Mouse (Mus musculus): ENCODE measurements around the gene Sall2. TPM values are rescaled to one million over a fixed set of nuclear protein-coding genes. Genes with fewer than 3 reads are reported as not detected.
A peak's percentile ranks its signal among the peaks of the same experiment; 100 is the strongest.
"Not testable (repeated sequence)": the region's sequence is repeated elsewhere in the genome, so short reads cannot be mapped to it uniquely, and the experiment has no call there.

Sall2 gene
- polyA plus RNA-seq, 1 experiment from 2014 or later = 2.4 TPM

DNA sequence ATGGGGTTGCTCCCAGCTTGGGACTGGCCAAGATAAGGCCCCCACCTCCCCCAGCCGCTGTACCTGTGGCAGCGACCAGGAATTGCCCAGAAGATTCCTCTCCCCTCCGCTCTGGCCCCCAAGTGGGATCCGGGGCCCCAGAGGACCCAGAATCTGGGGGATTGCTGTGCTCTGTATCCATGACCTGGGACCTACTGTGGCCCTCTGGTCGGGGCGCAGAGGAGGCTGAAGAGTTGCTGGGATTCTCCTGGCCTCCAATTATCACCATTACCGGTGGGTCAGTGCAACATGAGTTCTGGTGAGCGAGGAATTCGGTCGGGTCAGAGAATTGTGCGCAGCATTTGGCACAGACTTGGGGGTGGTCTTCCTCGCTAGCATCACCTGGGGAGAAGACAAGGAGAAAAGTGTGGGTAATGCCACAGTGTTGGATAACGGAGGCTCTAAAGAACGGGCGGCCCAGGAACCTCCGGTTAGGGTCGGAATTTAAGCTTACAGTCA lies 13.2 kb downstream of the Sall2 start:
- ATAC-seq = no peak
- 0 out of 2 replicates have a peak overlapping the region, but pooled peaks have one; percentile 46 for H3K27ac ChIP-seq (ENCODE audit: low read depth, low read length)
- 9% methylated on average over 17 of the region's 17 CpGs for WGBS

DNA sequence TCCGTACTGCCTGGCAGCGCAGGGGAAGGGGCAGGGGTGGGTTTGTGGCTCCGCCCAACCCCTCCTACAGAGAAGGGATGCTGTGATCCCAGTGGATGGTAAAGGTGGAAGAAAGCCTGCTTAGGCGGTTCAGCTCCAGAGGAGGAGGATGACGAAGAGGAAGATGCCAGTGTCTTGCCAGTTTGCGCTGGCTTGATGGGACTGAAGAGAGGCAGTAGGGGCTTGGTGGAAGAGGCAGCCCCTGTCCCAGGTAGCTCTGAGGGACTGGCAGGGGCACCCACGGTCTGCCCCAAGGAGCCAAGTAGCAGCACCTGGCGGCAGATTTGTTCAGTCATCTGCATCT lies 13.8 kb downstream of the Sall2 start:
- no peak for ATAC-seq
- Histone ChIP-seq H3K36me3 (ENCODE audit: control insufficient read depth, insufficient read depth) (peaks cover 9% of the 10 kb centered on the region), H3K27ac (ENCODE audit: low read depth, low read length) (no peak overlapping the region), H3K4me3 (ENCODE audit: low read depth, low read length) (no peak overlapping the region), H3K4me2 (replicated peaks; ENCODE audit: low read depth) (no peak overlapping the region), H3K9me3 (ENCODE audit: control insufficient read depth) (no peaks in the 10 kb centered on the region), H3K9ac (ENCODE audit: low read depth, low read length) (no peak overlapping the region), H3K4me1 (replicated peaks; ENCODE audit: control insufficient read depth, insufficient read depth, low read length) (no peaks in the 10 kb centered on the region), H3K27me3 (replicated peaks; ENCODE audit: control insufficient read depth, insufficient read depth, low read length) (no peaks in the 10 kb centered on the region)
- WGBS = 61% methylated on average over 8 of the region's 8 CpGs
- no peak for TF ChIP-seq CTCF (IDR thresholded peaks at IDR 0.05; ENCODE audit: low read depth)

More for the DNA sequence above, 13.2 kb downstream of the Sall2 start:
- Histone ChIP-seq H3K4me1 (replicated peaks; ENCODE audit: control insufficient read depth, insufficient read depth, low read length) (no peaks in the 10 kb centered on the region), H3K27me3 (replicated peaks; ENCODE audit: control insufficient read depth, insufficient read depth, low read length) (no peaks in the 10 kb centered on the region), H3K9ac (ENCODE audit: low read depth, low read length) (peak overlapping the region; percentile 62), H3K9me3 (ENCODE audit: control insufficient read depth) (no peaks in the 10 kb centered on the region), H3K4me3 (ENCODE audit: low read depth, low read length) (peak overlapping the region; percentile 77), H3K4me2 (replicated peaks; ENCODE audit: low read depth) (peak overlapping the region; percentile 95), H3K36me3 (ENCODE audit: control insufficient read depth, insufficient read depth) (peaks cover 9% of the 10 kb centered on the region)
- no peak for TF ChIP-seq CTCF (IDR thresholded peaks at IDR 0.05; ENCODE audit: low read depth)

DNA sequence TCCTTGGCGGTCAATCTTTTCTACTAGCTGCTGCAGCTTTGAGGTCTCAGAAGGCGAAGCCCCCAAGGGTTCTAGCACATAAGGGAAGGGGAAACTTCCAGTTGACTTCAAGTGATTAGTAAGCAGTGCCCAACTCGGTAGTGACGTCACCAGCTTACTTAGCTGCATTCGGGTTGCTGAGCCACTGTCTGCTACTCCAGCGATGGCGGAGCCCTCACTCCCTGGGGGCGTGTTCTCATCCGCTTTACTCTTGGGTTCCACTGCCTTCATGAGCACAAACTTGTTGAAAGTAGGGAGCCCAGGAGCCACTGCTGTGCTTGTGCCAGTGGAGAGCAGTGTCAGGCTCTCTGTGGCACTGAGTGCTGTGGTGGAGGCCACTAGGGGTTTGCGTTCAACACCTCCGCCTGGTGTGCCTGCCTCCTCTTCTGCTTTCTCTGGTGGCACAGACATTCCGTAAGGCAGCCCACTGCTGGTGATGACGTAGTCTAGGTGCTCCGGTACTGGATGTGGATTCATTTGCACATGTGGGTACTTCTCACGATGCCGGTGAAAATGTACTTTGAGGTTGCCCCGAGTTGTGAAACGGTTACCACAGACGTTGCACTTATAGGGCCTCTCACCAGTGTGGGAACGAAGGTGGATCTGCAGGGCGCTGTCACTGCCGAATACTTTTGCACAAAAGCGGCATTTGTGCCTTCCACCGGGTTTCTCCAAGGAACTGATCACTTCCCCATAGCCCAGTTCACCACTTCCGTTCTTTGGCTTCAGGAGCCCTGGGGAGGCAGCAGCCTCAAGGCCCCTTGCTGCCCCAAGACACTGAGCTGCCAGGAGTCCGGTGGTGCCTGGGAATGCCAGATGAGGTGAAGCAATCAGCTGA lies 14.4 kb downstream of the Sall2 start:
- no peak for ATAC-seq
- Histone ChIP-seq H3K9me3 (ENCODE audit: control insufficient read depth) (no peaks in the 10 kb centered on the region), H3K36me3 (ENCODE audit: control insufficient read depth, insufficient read depth) (peaks cover 9% of the 10 kb centered on the region), H3K27me3 (replicated peaks; ENCODE audit: control insufficient read depth, insufficient read depth, low read length) (no peaks in the 10 kb centered on the region), H3K4me2 (replicated peaks; ENCODE audit: low read depth) (no peak overlapping the region), H3K27ac (ENCODE audit: low read depth, low read length) (no peak overlapping the region), H3K4me1 (replicated peaks; ENCODE audit: control insufficient read depth, insufficient read depth, low read length) (no peaks in the 10 kb centered on the region), H3K9ac (ENCODE audit: low read depth, low read length) (no peak overlapping the region), H3K4me3 (ENCODE audit: low read depth, low read length) (no peak overlapping the region)
- 93% methylated on average over 26 of the region's 26 CpGs for WGBS
- TF ChIP-seq CTCF (IDR thresholded peaks at IDR 0.05; ENCODE audit: low read depth) = no peak

DNA sequence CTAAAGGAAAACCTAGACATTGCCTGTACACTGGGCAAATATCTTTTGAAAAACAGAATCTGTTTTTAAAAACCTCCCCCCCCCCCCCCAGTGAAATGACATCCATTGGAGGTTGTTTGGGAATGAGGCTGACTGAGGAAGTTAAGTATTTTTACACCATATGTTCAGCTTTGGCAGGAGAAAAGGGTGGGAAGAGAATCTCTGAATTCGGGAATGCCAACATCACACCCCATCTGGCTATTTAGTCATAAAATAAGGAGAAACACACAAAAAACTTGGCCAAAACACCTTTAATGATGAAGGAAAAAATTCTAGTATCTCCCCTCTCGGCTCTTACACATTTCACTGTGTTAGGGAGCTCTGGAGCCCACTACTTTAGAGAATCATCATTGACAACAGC lies 17.7 kb downstream of the Sall2 start:
- 88% methylated on average over 2 of the region's 2 CpGs for WGBS
- Histone ChIP-seq H3K27me3 (replicated peaks; ENCODE audit: control insufficient read depth, insufficient read depth, low read length) (no peaks in the 10 kb centered on the region), H3K9ac (ENCODE audit: low read depth, low read length) (no peak overlapping the region), H3K4me2 (replicated peaks; ENCODE audit: low read depth) (no peak overlapping the region), H3K36me3 (ENCODE audit: control insufficient read depth, insufficient read depth) (peaks cover 9% of the 10 kb centered on the region), H3K27ac (ENCODE audit: low read depth, low read length) (no peak overlapping the region), H3K4me1 (replicated peaks; ENCODE audit: control insufficient read depth, insufficient read depth, low read length) (no peaks in the 10 kb centered on the region), H3K4me3 (ENCODE audit: low read depth, low read length) (no peak overlapping the region), H3K9me3 (ENCODE audit: control insufficient read depth) (no peaks in the 10 kb centered on the region)
- TF ChIP-seq CTCF (IDR thresholded peaks at IDR 0.05; ENCODE audit: low read depth) = no peak
- ATAC-seq = no peak

DNA sequence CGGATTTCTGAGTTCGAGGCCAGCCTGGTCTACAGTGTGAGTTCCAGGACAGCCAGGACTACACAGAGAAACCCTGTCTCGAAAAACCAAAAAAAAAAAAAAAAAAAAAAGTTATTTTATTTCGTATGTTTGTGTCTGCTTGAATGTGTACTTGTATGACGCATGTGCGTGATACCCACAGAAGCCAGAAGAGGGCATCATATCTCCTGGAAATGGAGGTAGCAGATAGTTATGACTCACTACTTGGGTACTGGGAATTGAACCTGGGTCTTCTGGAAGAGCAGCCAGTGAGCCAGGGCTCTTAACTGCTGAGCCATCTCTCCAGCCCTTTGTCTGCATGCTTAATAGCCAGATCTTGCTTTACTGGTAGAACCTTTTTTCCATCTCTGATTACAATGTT lies 18.2 kb downstream of the Sall2 start:
- H3K9me3 ChIP-seq (ENCODE audit: control insufficient read depth); H3K4me2 ChIP-seq (replicated peaks; ENCODE audit: low read depth); H3K9ac ChIP-seq (ENCODE audit: low read depth, low read length); H3K27ac ChIP-seq (ENCODE audit: low read depth, low read length); ATAC-seq; H3K27me3 ChIP-seq (replicated peaks; ENCODE audit: control insufficient read depth, insufficient read depth, low read length); H3K4me3 ChIP-seq (ENCODE audit: low read depth, low read length); H3K36me3 ChIP-seq (ENCODE audit: control insufficient read depth, insufficient read depth); H3K4me1 ChIP-seq (replicated peaks; ENCODE audit: control insufficient read depth, insufficient read depth, low read length): not testable (repeated sequence)
- WGBS = 93% methylated on average over 6 of the region's 6 CpGs
- TF ChIP-seq CTCF (IDR thresholded peaks at IDR 0.05; ENCODE audit: low read depth) = peak; percentile 30

DNA sequence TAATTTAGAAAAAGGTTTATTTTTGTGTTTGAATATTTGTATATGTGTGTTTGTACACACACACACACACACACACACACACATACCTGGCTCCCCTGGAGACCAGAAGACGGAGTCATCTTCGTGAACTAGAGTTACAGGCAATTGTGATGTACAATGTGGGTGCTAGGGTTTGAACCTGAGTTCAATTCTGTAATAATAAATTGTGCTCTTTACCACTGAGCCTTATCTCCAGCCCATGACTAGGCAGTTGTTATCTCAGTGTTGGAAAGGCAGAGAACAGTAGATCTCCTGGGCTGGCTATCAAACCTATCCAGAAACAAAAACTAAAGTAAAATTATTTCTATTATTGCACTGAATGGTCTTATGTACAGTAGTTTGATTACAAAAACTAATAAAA lies 22.5 kb downstream of the Sall2 start:
- WGBS = 87% methylated on average over 2 of the region's 2 CpGs
- no peak for ATAC-seq
- no peaks in the 10 kb centered on the region for H3K36me3 ChIP-seq (ENCODE audit: control insufficient read depth, insufficient read depth)

More for the DNA sequence above, 22.5 kb downstream of the Sall2 start:
- Histone ChIP-seq H3K4me1 (replicated peaks; ENCODE audit: control insufficient read depth, insufficient read depth, low read length) (peaks cover 5% of the 10 kb centered on the region; the same call in 1 of the 2 replicates), H3K27ac (ENCODE audit: low read depth, low read length) (no peak overlapping the region), H3K4me2 (replicated peaks; ENCODE audit: low read depth) (no peak overlapping the region), H3K9me3 (ENCODE audit: control insufficient read depth) (no peaks in the 10 kb centered on the region), H3K9ac (ENCODE audit: low read depth, low read length) (no peak overlapping the region), H3K27me3 (replicated peaks; ENCODE audit: control insufficient read depth, insufficient read depth, low read length) (no peaks in the 10 kb centered on the region), H3K4me3 (ENCODE audit: low read depth, low read length) (no peak overlapping the region)
- no peak for TF ChIP-seq CTCF (IDR thresholded peaks at IDR 0.05; ENCODE audit: low read depth)
